Mouse (Mus musculus) retina, postnatal 1 day (tissue): Measurements from ENCODE around the gene Adamtsl2.

Experiments used
- DNase-seq: peaks from one replicate; pipeline ENCODE4 v3.0.0-alpha.2; 2012

Adamtsl2 gene

DNA sequence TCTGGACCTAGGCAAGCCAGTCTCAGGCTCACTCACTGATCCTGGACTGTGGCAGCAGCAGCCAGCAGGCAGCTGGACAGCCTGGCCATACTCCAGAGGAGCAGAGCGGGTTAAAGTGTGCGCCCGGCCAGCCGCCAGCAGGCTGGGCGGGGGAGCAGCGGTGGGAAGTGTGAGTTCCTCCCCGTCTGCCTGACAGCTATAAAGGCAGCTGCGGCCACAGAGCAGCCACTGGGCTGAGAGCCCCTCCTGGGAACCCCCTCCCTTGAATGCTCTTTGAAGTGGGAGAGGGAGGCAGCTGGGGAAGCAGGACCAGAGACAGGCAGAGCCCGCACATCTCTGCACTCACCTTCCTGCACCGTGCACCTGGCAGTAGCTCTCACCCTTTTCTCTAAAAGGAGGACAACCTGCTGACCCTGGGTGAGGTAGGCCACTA lies at the start of gene Adamtsl2:
Gene Adamtsl2 (plus strand): TSS at position 228 of the 433 bp plus-strand sequence.
- peak; percentile 87 for DNase-seq

DNA sequence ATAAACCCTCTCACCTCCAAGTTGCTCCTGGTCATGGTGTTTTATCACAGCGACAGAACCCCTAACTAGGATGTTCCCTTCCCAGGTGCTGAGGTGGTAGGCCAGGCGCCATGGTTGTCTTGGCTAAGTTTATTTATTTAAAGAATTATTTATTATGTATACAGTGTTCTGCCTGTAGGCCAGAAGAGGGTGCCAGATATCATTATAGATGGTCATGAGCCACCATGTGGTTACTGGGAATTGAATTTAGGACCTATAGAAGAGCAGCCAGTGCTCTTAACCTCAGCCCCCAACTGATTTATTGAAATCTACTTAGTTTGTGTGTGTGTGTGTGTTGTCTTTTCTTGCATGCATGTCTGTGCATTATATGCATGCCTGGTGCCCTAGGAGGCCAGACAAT lies 46.8 kb upstream of the Adamtsl2 start:
- DNase-seq: no peak

DNA sequence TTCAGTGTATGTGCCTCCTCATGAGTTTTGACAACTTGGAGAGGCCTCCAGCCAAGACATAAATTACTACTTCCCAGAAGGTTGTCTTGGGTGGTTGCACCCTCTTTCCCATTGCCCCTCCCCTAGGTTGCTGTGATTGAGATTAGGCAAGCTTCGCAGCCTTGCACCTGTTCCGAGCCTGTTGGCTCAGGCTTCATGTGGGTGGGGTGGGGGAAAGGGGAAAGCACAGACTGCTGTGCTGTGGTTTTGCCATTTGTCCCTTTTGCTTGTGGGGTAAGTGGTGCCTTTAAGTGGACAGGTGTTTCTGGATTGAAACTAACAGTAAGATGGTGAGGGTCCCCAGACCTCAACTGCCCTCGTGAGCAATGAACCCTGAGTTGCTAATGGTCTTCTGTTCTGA lies 43.2 kb upstream of the Adamtsl2 start:
- DNase-seq: no peak

DNA sequence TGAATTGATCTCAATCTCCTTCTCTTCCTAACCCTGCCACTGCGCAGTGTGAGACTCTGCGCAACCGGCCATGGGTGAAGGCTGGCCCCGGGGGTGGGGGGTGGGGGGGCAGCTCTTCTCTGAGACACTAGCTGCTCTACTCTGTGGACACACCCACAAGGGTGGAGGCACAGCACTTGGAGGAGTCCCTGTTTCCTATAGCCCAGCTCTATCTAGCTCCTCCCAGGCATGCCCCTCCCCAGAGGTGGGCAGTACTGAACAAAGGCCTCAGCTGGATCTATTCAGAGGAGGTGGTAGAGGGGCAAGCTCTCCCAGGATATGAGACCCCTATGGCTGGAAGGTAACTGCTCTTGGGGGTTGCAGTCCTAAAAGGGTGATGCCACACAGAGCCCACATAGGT lies 42.2 kb upstream of the Adamtsl2 start:
- DNase-seq: no peak

DNA sequence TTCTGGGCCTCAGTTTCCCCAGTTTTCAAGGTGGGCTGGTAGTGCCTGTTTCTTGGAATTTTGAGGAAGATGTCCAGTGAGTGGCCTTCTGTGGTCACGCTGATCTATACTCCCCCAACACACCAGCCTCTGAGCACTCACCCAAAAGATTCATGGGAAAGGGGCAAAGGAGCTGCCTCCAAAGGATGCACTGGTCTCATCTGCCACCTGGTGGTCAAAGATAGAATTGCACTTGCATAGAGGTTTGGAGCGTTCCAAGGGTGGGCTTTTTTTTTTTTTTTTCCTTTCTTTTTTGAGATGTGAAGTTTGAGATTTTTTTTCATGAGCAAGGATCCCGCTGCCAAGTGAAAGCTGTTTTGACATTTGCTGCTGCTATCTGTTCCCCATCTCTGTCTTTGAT lies 40.6 kb upstream of the Adamtsl2 start:
- peak; percentile 86 for DNase-seq

DNA sequence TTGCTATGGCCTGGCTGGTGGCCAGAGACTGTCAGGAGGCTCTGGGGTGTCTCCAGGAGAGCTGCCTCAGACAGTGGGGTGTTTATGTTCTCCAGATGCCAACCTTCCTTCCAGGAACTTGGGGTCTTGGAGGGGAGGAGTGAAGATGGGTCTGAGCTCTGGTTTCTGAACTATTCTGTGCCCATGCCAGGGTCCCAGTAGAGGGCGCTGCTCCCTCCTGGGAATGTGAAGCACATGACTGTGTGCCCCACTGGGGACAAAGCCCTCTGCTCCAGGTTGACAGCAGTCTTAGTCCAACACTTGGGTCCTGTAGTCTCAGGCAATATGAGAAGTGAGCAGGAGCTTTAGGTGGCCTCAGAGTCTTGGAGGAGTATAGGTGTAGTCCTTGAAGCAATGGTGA lies 39.9 kb upstream of the Adamtsl2 start:
- peak; percentile 41 for DNase-seq

DNA sequence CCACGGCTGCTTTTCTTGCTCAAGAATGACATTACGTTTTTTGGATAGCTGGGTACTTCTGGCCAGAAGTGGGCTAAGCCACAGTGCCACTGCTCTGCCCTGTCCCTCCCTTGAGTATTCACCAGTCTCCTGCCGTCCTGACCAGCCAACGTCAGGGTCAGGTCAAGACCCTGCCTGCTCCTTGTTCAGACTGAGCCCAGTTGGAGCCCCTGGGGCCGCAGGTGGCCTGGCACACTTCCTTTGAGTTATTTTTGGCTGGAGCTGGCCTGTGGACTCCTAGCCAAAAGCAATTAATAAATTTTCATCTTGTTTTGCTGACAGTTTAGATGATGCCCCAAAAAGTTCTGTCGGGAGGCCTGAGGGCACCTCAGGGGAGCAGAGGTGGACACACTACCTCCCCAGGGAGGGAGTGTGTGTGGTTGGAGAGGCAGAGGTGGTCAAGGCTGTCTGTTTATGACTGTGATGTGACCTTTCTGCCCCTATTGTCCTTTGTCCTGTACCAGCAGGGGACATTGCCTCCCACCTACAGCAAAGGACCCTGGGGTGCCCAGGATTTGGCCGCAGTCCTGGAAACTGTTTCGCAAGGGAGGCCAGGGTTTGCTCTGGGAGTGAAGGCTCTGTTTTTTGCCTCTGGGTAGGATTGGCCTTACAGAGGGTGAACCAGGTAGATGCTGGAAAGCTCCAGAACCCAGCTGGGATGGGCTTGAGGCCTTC lies 36.9 kb upstream of the Adamtsl2 start:
- DNase-seq: no peak

DNA sequence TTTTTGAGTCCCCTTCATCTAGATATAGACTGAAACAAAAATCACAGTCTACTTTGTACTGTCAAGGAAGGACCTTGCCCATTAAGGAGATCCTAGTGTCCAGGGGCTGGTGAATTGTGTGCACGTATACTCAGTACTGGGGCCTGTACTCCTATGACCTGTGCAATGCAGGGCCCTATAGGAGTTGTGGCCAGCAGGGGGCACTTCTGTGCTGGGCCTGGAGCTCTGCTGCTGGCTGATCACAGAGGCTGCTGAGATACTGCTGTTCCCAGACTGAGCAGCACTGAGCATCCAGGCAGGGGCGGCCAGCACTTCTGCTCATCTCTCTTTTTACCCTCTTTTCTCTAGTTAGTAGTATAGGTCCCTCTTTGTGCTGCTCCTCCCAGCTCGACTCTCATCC lies 35.7 kb upstream of the Adamtsl2 start:
- peak; percentile 82 for DNase-seq

DNA sequence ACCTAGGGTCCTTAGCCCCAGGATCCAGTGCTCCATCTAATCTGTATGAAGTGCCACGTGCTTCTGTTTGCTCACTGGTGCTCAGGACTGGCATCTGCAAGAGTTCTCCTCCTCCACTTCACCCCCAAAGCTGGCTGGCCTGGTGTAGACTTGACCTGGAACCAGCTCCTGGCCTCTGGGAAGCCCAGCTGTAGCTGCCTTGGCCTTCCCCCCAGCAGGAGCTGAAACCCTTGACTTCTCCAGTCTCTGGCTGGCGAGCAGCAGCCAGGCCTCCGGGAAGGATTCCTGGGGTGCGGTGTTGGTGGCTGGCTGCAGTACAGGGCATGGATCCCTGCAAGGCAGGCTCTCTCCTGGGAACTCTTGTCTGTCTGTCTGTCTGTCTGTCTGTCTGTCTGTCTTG lies 35.0 kb upstream of the Adamtsl2 start:
- DNase-seq: no peak

DNA sequence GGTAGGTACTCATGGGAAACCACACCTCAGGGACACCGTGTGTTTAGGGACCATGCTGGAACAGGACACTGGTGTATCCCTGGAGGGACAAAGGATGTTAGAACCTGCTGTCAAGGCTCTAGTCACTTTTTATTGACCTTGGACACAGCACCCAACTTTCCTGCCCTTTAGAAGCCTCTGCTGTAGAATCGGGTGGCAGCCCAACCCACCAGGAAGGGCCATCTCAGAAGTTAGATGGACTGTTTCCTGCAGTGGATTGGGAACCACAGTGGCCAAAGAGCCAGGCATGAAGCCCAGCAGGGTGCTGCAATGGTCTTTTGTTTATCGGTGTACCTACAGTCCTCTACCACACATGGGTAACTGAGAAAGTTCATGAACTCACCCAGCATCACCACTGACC lies 34.5 kb upstream of the Adamtsl2 start:
- DNase-seq: no peak

DNA sequence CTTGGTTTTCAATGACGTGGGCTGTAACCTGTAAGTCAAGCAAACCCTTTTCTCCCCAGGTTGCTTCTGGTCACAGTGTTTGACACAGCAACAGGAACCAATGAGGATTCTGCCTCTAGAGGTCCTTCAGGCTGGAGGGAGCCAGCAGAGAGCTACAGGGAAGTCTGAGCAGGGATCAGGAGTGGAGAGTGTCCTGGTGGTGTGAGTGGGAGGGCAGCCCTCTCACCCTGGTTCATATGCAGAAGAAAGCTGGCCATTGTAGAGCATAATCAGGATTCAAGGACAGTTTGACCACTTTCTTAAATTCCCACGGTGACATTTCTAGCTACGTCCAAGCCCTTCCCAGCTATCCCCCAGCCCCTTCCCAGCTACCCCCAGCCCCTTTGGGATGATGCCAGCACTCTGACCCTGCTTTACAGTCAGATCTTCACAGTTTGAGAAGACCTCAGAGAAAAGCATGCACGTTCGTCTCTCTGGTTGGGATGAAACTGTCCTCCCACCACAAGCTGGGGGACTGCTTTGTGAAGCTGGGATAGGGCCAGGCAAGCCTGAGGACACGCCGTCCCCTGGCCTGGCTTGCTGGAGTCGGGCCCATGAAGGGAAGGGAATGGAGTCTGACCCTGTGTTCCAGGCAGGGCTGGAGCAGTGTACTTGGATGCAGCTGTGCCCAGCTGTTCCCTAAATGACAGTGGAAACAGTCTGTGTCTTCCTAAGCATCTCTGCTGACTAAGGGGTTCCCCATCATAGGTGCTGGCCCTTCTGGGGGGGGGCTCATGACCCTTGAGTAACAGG lies 33.0 kb upstream of the Adamtsl2 start:
- DNase-seq: no peak

DNA sequence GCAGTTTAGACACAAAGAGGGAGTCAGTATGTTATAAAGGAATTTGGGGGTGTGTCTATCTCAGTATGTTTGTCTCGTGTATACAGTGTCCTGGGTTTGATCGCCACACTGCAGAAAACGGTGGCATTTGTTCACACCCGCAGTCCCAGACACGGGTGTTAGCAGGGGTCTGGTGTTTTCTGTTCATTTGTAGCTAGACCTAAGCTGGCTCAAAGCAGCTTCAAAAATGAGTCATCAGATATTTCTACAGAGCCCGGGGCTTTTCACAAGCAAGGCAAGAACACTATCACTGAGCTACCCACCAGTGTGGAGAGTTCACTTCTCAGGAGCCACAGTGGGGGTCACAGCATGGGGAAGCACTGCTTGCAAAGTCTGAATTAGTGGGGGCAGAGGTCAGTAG lies 29.8 kb upstream of the Adamtsl2 start:
- DNase-seq: no peak

DNA sequence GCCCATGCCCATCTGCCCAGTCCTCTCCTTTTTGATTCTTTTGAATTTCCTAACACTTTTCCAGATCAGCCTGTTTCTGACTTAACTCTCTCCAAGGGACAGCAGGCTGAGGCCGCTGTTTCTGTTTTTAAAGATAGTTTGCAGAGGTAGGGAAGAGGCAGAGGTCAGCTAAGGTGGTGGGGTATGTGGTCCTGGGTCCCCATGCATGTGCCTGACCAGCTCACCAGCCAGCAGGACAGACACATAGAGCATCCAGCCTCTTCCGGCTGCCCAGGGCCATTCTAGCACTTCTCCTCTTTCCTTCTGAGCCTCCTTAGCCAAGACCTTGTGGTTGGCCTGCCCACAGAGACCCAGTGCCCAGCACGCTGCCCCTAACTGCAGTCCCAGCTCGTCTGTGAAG lies 20.9 kb upstream of the Adamtsl2 start:
- no peak for DNase-seq

DNA sequence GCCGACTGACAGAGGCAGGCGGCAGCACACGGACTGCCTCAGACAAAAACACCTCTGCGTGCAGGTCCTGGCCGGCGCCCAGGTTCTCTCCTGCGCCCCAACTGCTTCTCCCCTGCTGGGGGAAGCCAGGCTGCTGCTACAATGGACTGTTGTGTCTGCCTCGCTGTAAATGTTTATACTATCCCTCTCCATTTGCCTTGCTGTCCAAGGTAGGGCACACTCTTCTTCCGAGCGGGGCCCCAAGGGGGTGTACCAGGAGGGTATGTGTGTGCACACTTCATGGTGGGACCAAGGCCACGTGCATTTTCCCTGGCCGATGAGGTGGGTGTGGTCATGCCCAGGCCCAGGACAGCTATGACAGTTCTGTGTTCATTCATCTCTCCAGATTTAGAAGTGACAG lies 20.4 kb upstream of the Adamtsl2 start:
- DNase-seq: no peak

DNA sequence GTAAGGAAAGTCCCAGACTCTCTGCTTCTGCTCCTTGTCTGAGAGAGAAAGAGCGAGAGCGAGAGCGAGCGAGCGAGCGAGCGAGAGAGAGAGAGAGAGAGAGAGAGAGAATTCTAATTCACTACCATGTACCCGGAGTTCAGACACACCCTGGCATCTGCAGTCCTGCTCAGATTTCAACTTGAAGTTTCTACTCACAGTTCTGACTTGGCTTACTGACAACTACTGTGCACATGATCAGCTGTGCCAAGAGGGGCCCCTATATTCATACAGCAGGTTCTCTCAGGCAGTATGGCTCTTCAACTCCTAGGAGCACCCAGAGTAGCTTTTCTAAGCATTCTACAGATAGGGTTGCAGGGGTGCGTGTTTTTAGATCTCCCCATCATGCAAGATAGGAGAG lies 20.0 kb upstream of the Adamtsl2 start:
- no peak for DNase-seq

DNA sequence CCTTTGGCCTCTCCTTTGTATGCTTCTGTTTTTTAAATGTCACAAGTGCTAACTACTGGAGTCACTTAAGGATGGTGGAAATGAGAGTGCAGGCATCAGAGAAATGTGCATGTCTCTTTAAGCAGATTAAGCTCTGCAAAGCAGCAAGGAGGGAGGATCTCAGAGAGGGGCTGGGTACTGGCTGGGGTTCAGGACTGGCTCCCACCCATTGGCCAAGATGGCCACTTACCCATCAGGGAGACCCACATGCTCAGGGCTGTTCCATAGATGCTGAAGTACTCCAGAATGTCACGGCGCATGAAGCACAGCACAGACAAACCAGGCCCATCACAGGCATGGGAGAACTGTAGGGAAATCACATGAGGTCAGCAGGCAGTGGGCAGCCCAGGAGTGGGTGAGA lies 12.1 kb upstream of the Adamtsl2 start:
- DNase-seq: peak; percentile 30

DNA sequence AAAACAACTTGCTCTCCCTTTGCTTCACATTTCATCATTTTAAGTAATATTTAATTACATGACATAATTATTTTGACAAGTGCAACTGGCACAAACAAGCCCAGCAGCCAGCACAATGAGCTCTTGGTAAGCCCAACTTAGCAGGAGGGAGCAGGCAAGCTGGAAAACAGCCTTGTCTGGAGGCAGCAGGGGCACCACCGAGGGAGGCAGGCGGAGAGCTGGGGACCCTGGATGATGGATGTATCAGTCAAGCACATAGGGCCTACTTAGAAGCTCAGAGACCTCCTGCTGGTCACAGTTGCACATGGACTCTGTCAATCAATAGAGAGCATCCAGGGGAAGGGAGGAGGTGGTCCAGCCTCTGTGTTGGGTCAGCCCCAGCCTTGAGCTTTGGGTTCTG lies 11.2 kb upstream of the Adamtsl2 start:
- DNase-seq: peak; percentile 70

DNA sequence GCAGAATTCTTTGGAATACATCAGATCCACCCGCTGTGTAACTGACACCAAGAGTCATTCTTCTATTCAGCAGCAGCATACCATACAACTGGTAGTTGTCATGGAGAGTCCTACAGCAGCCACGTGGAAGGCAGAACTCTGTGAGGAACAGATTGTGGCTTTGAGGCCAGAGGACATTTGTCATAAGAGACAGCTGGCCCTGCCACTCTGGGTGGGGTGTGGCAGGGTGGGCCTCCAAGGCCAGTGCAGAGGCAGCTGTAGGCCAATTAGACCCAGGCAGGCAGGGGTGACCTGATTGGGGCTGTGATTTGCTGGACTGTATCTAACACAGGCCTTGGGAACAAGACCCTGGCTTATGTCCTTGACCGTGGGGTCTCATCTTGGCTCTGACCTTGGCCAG lies 9.5 kb upstream of the Adamtsl2 start:
- peak; percentile 67 for DNase-seq

DNA sequence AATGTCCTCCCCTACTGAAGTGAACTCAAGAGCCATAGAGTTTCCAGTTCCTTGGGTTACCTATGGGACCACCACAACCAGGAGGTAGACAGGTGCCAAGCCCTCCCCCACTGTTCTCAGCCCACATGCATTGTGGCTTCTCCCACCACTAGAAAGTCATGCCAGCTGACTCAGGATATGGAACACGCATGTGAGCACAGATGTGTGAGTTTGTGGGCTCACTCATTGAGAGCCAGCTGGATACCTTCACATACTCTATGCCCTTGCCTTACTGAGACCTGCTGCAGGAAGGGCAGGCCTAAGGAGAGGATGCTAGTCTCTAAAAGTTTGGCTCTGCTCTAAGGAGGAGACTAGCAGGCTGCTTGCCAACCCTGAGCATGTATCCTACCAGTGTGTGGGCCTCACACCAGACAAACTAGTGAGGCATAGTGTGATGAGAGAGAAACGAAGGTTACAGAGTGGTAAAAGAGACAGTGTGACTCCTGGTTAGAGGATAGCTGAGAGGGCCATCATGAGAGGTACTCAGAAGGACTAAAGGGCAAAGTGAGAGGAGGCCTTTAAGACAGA lies 8.8 kb upstream of the Adamtsl2 start:
- no peak for DNase-seq

DNA sequence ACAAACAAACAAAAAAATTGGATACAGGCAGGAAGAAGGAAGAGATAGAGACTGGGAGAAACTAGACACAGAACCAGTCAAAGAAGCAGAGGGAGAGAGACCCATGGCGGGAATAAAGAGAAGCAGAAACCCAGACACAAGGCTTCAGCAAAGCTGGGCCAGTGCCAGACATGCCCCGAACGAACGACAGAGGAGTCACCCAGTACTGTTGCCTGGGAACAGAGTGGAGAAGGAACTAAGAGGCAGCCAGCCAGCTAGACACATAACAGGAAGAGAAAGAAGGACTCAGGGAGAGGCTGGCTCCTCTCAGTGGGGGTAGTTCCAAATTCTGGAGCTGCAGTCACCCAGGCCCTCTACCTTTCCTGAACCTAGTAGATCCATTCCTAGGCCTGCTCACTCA lies 8.0 kb upstream of the Adamtsl2 start:
- peak; percentile 51 for DNase-seq

DNA sequence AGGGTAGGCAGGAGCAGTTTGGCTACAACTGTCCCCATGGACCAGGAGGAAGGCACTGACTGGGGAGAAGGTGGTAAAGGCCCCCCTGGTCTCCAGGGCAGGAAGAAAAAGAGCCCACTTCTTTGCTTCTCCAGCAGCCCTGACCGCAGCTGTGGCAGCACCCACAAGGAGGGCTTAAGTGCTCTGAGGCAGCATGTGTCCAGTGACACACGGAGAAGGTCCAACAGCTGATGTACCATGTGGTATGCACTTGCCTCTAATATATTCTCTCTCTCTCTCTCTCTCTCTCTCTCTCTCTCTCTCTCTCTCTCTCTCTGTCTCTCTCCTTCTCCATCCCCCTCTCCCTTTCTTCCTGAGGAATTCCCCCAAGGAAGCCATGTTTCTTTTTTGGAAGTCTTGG lies 7.2 kb upstream of the Adamtsl2 start, which contains the start of gene Mymk:
Gene Mymk (minus strand): TSS at position 202 of the 400 bp plus-strand sequence.
- no peak for DNase-seq

DNA sequence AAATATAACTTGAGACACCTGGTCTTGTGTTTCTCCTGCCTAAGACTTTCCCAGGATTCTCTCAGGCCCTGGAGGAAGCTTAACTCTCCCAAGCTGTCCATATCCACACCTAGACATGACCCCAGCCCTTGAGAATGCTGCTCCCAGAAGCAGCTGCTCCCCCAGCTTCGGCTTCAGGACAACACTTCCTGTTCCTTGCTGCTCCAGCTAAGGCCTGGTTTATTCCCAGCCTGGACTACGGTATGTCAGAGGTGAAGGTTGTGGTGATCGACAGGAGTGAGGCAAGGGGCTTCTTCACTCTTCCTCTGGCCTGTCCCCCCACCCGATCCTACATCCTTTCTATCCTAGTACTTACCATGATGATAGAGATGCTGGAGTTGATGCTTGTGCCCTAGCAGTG lies 5.8 kb upstream of the Adamtsl2 start:
- DNase-seq: no peak

DNA sequence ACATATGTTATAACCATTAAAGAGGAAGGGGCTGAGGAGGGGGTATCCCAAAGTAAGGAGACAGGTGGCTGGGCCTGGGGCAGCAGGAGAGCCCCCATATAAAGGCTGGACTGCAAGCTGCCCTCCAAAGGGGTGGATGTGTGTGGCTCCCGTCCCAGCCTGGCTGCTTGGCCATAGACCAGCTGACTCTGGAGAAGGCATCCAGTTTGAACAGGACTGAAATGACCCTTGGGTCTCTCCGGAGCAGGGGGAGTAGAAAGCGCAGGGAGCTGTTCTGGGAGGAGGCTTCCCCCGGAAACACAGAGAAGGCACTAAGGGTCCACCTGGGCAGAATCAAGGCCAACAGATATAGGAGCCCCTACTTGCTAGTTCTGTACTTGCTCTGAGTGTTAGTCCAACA lies 4.4 kb upstream of the Adamtsl2 start:
- DNase-seq: no peak

DNA sequence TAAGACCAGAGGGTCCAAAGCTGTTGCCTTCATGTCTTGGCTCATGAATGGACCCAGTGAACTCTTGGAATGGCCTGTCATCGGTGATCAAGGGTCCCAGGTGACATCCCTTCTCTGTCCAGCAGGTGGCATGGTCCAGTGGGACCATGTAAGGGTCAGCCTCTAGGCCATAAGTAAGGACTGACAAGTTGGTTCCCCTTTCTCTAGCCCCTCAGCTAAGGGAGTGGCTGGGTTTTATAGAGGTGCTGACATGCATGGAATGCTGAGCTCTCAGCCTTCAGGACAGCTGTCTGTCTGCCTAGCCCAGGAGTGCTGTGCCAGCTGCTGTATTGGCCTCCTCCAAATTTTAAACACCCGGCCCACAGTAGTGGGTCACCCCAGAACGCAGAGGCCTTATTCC lies 3.7 kb upstream of the Adamtsl2 start:
- peak; percentile 59 for DNase-seq
